Mouse (Mus musculus): Measurements from ENCODE around the gene Gm17428.

GRCm38 (mm10) chr14:54927296-54927695 lies 49.4 kb upstream of the Gm17428 start:
- no peak for TF ChIP-seq GABPA (IDR thresholded peaks at IDR 0.05; ENCODE audit: insufficient replicate concordance, low read depth, low read length)
- TF ChIP-seq EP300 (IDR thresholded peaks at IDR 0.05; ENCODE audit: low read length): no peak
- TF ChIP-seq HCFC1 (IDR thresholded peaks at IDR 0.05; ENCODE audit: low read depth, low read length): no peak
- TF ChIP-seq E2F4 (IDR thresholded peaks at IDR 0.05; ENCODE audit: insufficient replicate concordance, low read depth, low read length): no peak
- no peak for TF ChIP-seq MAFK (IDR thresholded peaks at IDR 0.05; ENCODE audit: insufficient replicate concordance, low read length)
- TF ChIP-seq CTCF (conservative IDR thresholded peaks at IDR 0.05 in 1 of 2, IDR thresholded peaks at IDR 0.05 in 1 of 2; ENCODE audit: low read depth in 2 of 2, low read length in 2 of 2): no peak
- no peak for TF ChIP-seq POLR2A (IDR thresholded peaks at IDR 0.05; ENCODE audit: low read depth, low read length)
- no peak for TF ChIP-seq MYC (IDR thresholded peaks at IDR 0.05; ENCODE audit: low read depth, low read length)
- no peak for TF ChIP-seq RCOR1 (conservative IDR thresholded peaks at IDR 0.05; ENCODE audit: low read depth, low read length)
- no peak for TF ChIP-seq TCF12 (IDR thresholded peaks at IDR 0.05; ENCODE audit: low read depth, low read length)
- no peak for TF ChIP-seq JUND (conservative IDR thresholded peaks at IDR 0.05; ENCODE audit: low read depth, low read length)
- no peak for TF ChIP-seq KAT2A (IDR thresholded peaks at IDR 0.05; ENCODE audit: insufficient replicate concordance, low read length)
- no peak for TF ChIP-seq CHD2 (IDR thresholded peaks at IDR 0.05; ENCODE audit: low read length)
- TF ChIP-seq SIN3A (IDR thresholded peaks at IDR 0.05; ENCODE audit: low read length): no peak

All from CH12.LX (cell line).